Mouse (Mus musculus): ENCODE results near the gene Trio. TPM values are rescaled to one million over a fixed set of nuclear protein-coding genes. Genes with fewer than 3 reads are reported as not detected.

Gene Trio
- polyA plus RNA-seq, 1 experiment from 2014 or later = 38.1 TPM

GRCm38 (mm10) chr15:28051811-28052210 lies 26.2 kb upstream of the Trio start:
- WGBS = 50% methylated on average over 4 of the region's 4 CpGs
- ATAC-seq (peak; percentile 24; the same call in 1 of the 2 replicates), DNase-seq (ENCODE audit: low spot score) (no peak)
- Histone ChIP-seq H3K9me3 (replicated peaks; ENCODE audit: control insufficient read depth, low read length) (no peaks in the 10 kb centered on the region), H3K36me3 (ENCODE audit: control insufficient read depth, insufficient read depth, low read length) (no peaks in the 10 kb centered on the region), H3K4me3 (ENCODE audit: low read depth, low read length) (no peak overlapping the region), H3K4me2 (ENCODE audit: low read length) (no peak overlapping the region), H3K27me3 (replicated peaks; ENCODE audit: control insufficient read depth, insufficient read depth, low read length) (no peaks in the 10 kb centered on the region), H3K4me1 (ENCODE audit: control insufficient read depth, insufficient read depth, low read length) (peaks cover 7% of the 10 kb centered on the region), H3K9ac (ENCODE audit: low read length) (no peak overlapping the region), H3K27ac (ENCODE audit: low read depth, low read length) (no peak overlapping the region)

GRCm38 (mm10) chr15:28051104-28051625 lies 25.5 kb upstream of the Trio start:
- 4% methylated on average over 18 of the region's 18 CpGs for WGBS
- Histone ChIP-seq H3K4me1 (ENCODE audit: control insufficient read depth, insufficient read depth, low read length) (peaks cover 7% of the 10 kb centered on the region), H3K27me3 (replicated peaks; ENCODE audit: control insufficient read depth, insufficient read depth, low read length) (no peaks in the 10 kb centered on the region), H3K4me3 (ENCODE audit: low read depth, low read length) (no peak overlapping the region), H3K4me2 (ENCODE audit: low read length) (peak overlapping the region; percentile 40), H3K27ac (ENCODE audit: low read depth, low read length) (no peak overlapping the region), H3K36me3 (ENCODE audit: control insufficient read depth, insufficient read depth, low read length) (no peaks in the 10 kb centered on the region), H3K9ac (ENCODE audit: low read length) (peak overlapping the region; percentile 26; the same call in 1 of the 2 replicates), H3K9me3 (replicated peaks; ENCODE audit: control insufficient read depth, low read length) (no peaks in the 10 kb centered on the region)
- DNase-seq (ENCODE audit: low spot score) = peak; percentile 75
- peak; percentile 91 for ATAC-seq

- Histone ChIP-seq H3K27me3 (replicated peaks; ENCODE audit: control insufficient read depth, insufficient read depth, low read length) (no peaks in the 10 kb centered on the region), H3K36me3 (ENCODE audit: control insufficient read depth, insufficient read depth, low read length) (no peaks in the 10 kb centered on the region), H3K4me1 (ENCODE audit: control insufficient read depth, insufficient read depth, low read length) (peaks cover 7% of the 10 kb centered on the region), H3K4me3 (ENCODE audit: low read depth, low read length) (no peak overlapping the region), H3K4me2 (ENCODE audit: low read length) (no peak overlapping the region), H3K9ac (ENCODE audit: low read length) (no peak overlapping the region), H3K9me3 (replicated peaks; ENCODE audit: control insufficient read depth, low read length) (no peaks in the 10 kb centered on the region), H3K27ac (ENCODE audit: low read depth, low read length) (no peak overlapping the region)
- ATAC-seq (no peak), DNase-seq (ENCODE audit: low spot score) (no peak)
- 95% methylated on average over 3 of the region's 3 CpGs for WGBS
Observed at GRCm38 (mm10) chr15:28047711-28048110, 22.1 kb upstream of the Trio start.

- Histone ChIP-seq H3K27ac (ENCODE audit: low read depth, low read length) (no peak overlapping the region), H3K4me2 (ENCODE audit: low read length) (no peak overlapping the region), H3K4me1 (ENCODE audit: control insufficient read depth, insufficient read depth, low read length) (peaks cover 9% of the 10 kb centered on the region), H3K27me3 (replicated peaks; ENCODE audit: control insufficient read depth, insufficient read depth, low read length) (no peaks in the 10 kb centered on the region), H3K36me3 (ENCODE audit: control insufficient read depth, insufficient read depth, low read length) (no peaks in the 10 kb centered on the region), H3K9ac (ENCODE audit: low read length) (no peak overlapping the region), H3K4me3 (ENCODE audit: low read depth, low read length) (no peak overlapping the region), H3K9me3 (replicated peaks; ENCODE audit: control insufficient read depth, low read length) (no peaks in the 10 kb centered on the region)
- WGBS = 9% methylated on average over 9 of the region's 9 CpGs
- ATAC-seq (peak; percentile 60; the same call in 1 of the 2 replicates), DNase-seq (ENCODE audit: low spot score) (peak; percentile 63)
Observed at GRCm38 (mm10) chr15:28041158-28041865, 15.7 kb upstream of the Trio start.

- DNase-seq (ENCODE audit: low spot score) (no peak), ATAC-seq (no peak)
- no peaks in the 10 kb centered on the region for H3K9me3 ChIP-seq (replicated peaks; ENCODE audit: control insufficient read depth, low read length)
- no peaks in the 10 kb centered on the region for H3K27me3 ChIP-seq (replicated peaks; ENCODE audit: control insufficient read depth, insufficient read depth, low read length)
- peaks cover 9% of the 10 kb centered on the region for H3K4me1 ChIP-seq (ENCODE audit: control insufficient read depth, insufficient read depth, low read length)
- no peaks in the 10 kb centered on the region for H3K36me3 ChIP-seq (ENCODE audit: control insufficient read depth, insufficient read depth, low read length)
- no peak overlapping the region for H3K9ac ChIP-seq (ENCODE audit: low read length)
- no peak overlapping the region for H3K4me3 ChIP-seq (ENCODE audit: low read depth, low read length)
- no peak overlapping the region for H3K4me2 ChIP-seq (ENCODE audit: low read length)
- no peak overlapping the region for H3K27ac ChIP-seq (ENCODE audit: low read depth, low read length)
- WGBS = 86% methylated on average over 6 of the region's 6 CpGs
Observed at GRCm38 (mm10) chr15:28037651-28038050, 12.0 kb upstream of the Trio start.

- 88% methylated on average over 10 of the region's 10 CpGs for WGBS
- Histone ChIP-seq H3K4me2 (ENCODE audit: low read length) (no peak overlapping the region), H3K4me3 (ENCODE audit: low read depth, low read length) (no peak overlapping the region), H3K36me3 (ENCODE audit: control insufficient read depth, insufficient read depth, low read length) (no peaks in the 10 kb centered on the region), H3K9ac (ENCODE audit: low read length) (no peak overlapping the region), H3K4me1 (ENCODE audit: control insufficient read depth, insufficient read depth, low read length) (no peaks in the 10 kb centered on the region), H3K27ac (ENCODE audit: low read depth, low read length) (no peak overlapping the region), H3K9me3 (replicated peaks; ENCODE audit: control insufficient read depth, low read length) (no peaks in the 10 kb centered on the region), H3K27me3 (replicated peaks; ENCODE audit: control insufficient read depth, insufficient read depth, low read length) (no peaks in the 10 kb centered on the region)
- DNase-seq (ENCODE audit: low spot score) = no peak
- no peak for ATAC-seq
Observed at GRCm38 (mm10) chr15:28035601-28036000, 10.0 kb upstream of the Trio start.

- Histone ChIP-seq H3K4me3 (ENCODE audit: low read depth, low read length) (no peak overlapping the region), H3K36me3 (ENCODE audit: control insufficient read depth, insufficient read depth, low read length) (no peaks in the 10 kb centered on the region), H3K4me1 (ENCODE audit: control insufficient read depth, insufficient read depth, low read length) (no peaks in the 10 kb centered on the region), H3K9ac (ENCODE audit: low read length) (no peak overlapping the region), H3K27me3 (replicated peaks; ENCODE audit: control insufficient read depth, insufficient read depth, low read length) (no peaks in the 10 kb centered on the region), H3K9me3 (replicated peaks; ENCODE audit: control insufficient read depth, low read length) (no peaks in the 10 kb centered on the region), H3K4me2 (ENCODE audit: low read length) (no peak overlapping the region), H3K27ac (ENCODE audit: low read depth, low read length) (no peak overlapping the region)
- DNase-seq (ENCODE audit: low spot score) (no peak), ATAC-seq (no peak)
- WGBS = 57% methylated on average over 10 of the region's 10 CpGs
Observed at GRCm38 (mm10) chr15:28034636-28035035, 9.0 kb upstream of the Trio start.

GRCm38 (mm10) chr15:28029371-28029770 lies 3.7 kb upstream of the Trio start:
- Histone ChIP-seq H3K4me2 (ENCODE audit: low read length) (no peak overlapping the region), H3K9me3 (replicated peaks; ENCODE audit: control insufficient read depth, low read length) (no peaks in the 10 kb centered on the region), H3K9ac (ENCODE audit: low read length) (no peak overlapping the region), H3K4me1 (ENCODE audit: control insufficient read depth, insufficient read depth, low read length) (0 out of 2 replicates have a peak, but pooled peaks cover 3% of the 10 kb centered on the region), H3K36me3 (ENCODE audit: control insufficient read depth, insufficient read depth, low read length) (no peaks in the 10 kb centered on the region), H3K4me3 (ENCODE audit: low read depth, low read length) (no peak overlapping the region), H3K27me3 (replicated peaks; ENCODE audit: control insufficient read depth, insufficient read depth, low read length) (no peaks in the 10 kb centered on the region), H3K27ac (ENCODE audit: low read depth, low read length) (no peak overlapping the region)
- no peak for ATAC-seq
- DNase-seq (ENCODE audit: low spot score) = no peak
- WGBS = 90% methylated on average over 7 of the region's 7 CpGs

GRCm38 (mm10) chr15:28028542-28028941 lies 2.9 kb upstream of the Trio start:
- no peaks in the 10 kb centered on the region for H3K9me3 ChIP-seq (replicated peaks; ENCODE audit: control insufficient read depth, low read length)
- H3K27ac ChIP-seq (ENCODE audit: low read depth, low read length) = no peak overlapping the region
- H3K4me1 ChIP-seq (ENCODE audit: control insufficient read depth, insufficient read depth, low read length) = peaks cover 6% of the 10 kb centered on the region
- H3K4me2 ChIP-seq (ENCODE audit: low read length) = no peak overlapping the region
- WGBS = 94% methylated on average over 6 of the region's 6 CpGs
- DNase-seq (ENCODE audit: low spot score) (no peak), ATAC-seq (no peak)
- no peak overlapping the region for H3K4me3 ChIP-seq (ENCODE audit: low read depth, low read length)
- H3K27me3 ChIP-seq (replicated peaks; ENCODE audit: control insufficient read depth, insufficient read depth, low read length) = no peaks in the 10 kb centered on the region
- H3K36me3 ChIP-seq (ENCODE audit: control insufficient read depth, insufficient read depth, low read length) = no peaks in the 10 kb centered on the region
- H3K9ac ChIP-seq (ENCODE audit: low read length) = no peak overlapping the region

All from forebrain, embryonic 14.5 days (tissue).